Mouse (Mus musculus): Measurements from ENCODE around the gene Tpcn1.

Tpcn1 gene

GRCm38 (mm10) chr5:120555871-120556270 is 32.6 kb downstream of the Tpcn1 start:
- no peak for DNase-seq (ENCODE audit: low read depth)

- no peak for DNase-seq (ENCODE audit: low read depth)
Measured at GRCm38 (mm10) chr5:120550673-120551072, 37.8 kb downstream of the Tpcn1 start.

- DNase-seq (ENCODE audit: low read depth), result no peak
Measured at GRCm38 (mm10) chr5:120550137-120550536, 38.3 kb downstream of the Tpcn1 start.

GRCm38 (mm10) chr5:120548236-120548850 is 40.1 kb downstream of the Tpcn1 start:
- no peak for DNase-seq (ENCODE audit: low read depth)

GRCm38 (mm10) chr5:120536632-120537031 is 51.8 kb downstream of the Tpcn1 start:
- no peak for DNase-seq (ENCODE audit: low read depth)

GRCm38 (mm10) chr5:120536046-120536445 is 52.4 kb downstream of the Tpcn1 start:
- no peak for DNase-seq (ENCODE audit: low read depth)

- no peak for DNase-seq (ENCODE audit: low read depth)
Measured at GRCm38 (mm10) chr5:120534686-120535075, 53.8 kb downstream of the Tpcn1 start.

GRCm38 (mm10) chr5:120534071-120534685 is 54.3 kb downstream of the Tpcn1 start:
- DNase-seq (ENCODE audit: low read depth), result no peak

GRCm38 (mm10) chr5:120531631-120532030 is 56.8 kb downstream of the Tpcn1 start:
- DNase-seq (ENCODE audit: low read depth), result no peak

- no peak for DNase-seq (ENCODE audit: low read depth)
Measured at GRCm38 (mm10) chr5:120527296-120527964, 61.0 kb downstream of the Tpcn1 start.

- DNase-seq (ENCODE audit: low read depth), result no peak
Measured at GRCm38 (mm10) chr5:120526311-120526710, 62.2 kb downstream of the Tpcn1 start.

- no peak for DNase-seq (ENCODE audit: low read depth)
Measured at GRCm38 (mm10) chr5:120525737-120526136, 62.7 kb downstream of the Tpcn1 start.

- DNase-seq (ENCODE audit: low read depth), result no peak
Measured at GRCm38 (mm10) chr5:120524736-120525135, 63.7 kb downstream of the Tpcn1 start.

GRCm38 (mm10) chr5:120522649-120523048 is 65.8 kb downstream of the Tpcn1 start:
- DNase-seq (ENCODE audit: low read depth), result no peak

GRCm38 (mm10) chr5:120517552-120517951 is 70.9 kb downstream of the Tpcn1 start:
- no peak for DNase-seq (ENCODE audit: low read depth)

- no peak for DNase-seq (ENCODE audit: low read depth)
Measured at GRCm38 (mm10) chr5:120516221-120516984, 72.1 kb downstream of the Tpcn1 start.

- DNase-seq (ENCODE audit: low read depth), result no peak
Measured at GRCm38 (mm10) chr5:120515451-120515850, 73.0 kb downstream of the Tpcn1 start.

GRCm38 (mm10) chr5:120514754-120515153 is 73.7 kb downstream of the Tpcn1 start:
- no peak for DNase-seq (ENCODE audit: low read depth)

- DNase-seq (ENCODE audit: low read depth), result no peak
Measured at GRCm38 (mm10) chr5:120514031-120514677, 74.3 kb downstream of the Tpcn1 start.

GRCm38 (mm10) chr5:120512911-120513555 is 75.4 kb downstream of the Tpcn1 start:
- DNase-seq (ENCODE audit: low read depth), result no peak

GRCm38 (mm10) chr5:120511643-120512220 is 76.7 kb downstream of the Tpcn1 start:
- DNase-seq (ENCODE audit: low read depth), result no peak

Data from c-Kit-positive CD71-negative TER-119-negative erythroid progenitor cells, embryonic 14.5 days (primary cell).